Mouse (Mus musculus) forebrain, embryonic 10.5 days (tissue): Measurements from ENCODE around the gene Ppp1r15a. TPM values are rescaled to one million over a fixed set of nuclear protein-coding genes. Genes with fewer than 3 reads are reported as not detected.
"Not testable (repeated sequence)": the region's sequence is repeated elsewhere in the genome, so short reads cannot be mapped to it uniquely, and the experiment has no call there.

ENCODE experiments used
- DNase-seq: peaks from one replicate; pipeline ENCODE4 v3.0.0-alpha.2; 2017; ENCODE audit warnings: low spot score; ENCODE audit errors: extremely low spot score
- H3K27ac ChIP-seq: fragments of 300-500 bp; sonication (generic); 2 replicates; pipeline ENCODE4 v1.5.1; 2016; ENCODE audit warnings: mild to moderate bottlenecking
- H3K27me3 ChIP-seq: fragments of 300-500 bp; sonication (generic); 2 replicates; pipeline ENCODE4 v1.6.1; 2016; ENCODE audit warnings: mild to moderate bottlenecking; ENCODE audit not compliant: poor library complexity, severe bottlenecking
- H3K36me3 ChIP-seq: fragments of 300-500 bp; sonication (generic); replicated peaks from 2 replicates; pipeline ENCODE4 v1.6.1; 2016; ENCODE audit warnings: mild to moderate bottlenecking, moderate library complexity
- H3K4me1 ChIP-seq: fragments of 300-500 bp; sonication (generic); 2 replicates; pipeline ENCODE4 v1.6.1; 2016
- H3K4me3 ChIP-seq: fragments of 300-500 bp; sonication (generic); 2 replicates; pipeline ENCODE4 v1.5.1; 2016; ENCODE audit warnings: mild to moderate bottlenecking, moderate library complexity
- H3K9me3 ChIP-seq: fragments of 300-500 bp; sonication (generic); 2 replicates; pipeline ENCODE4 v1.6.1; 2016; ENCODE audit warnings: mild to moderate bottlenecking, moderate library complexity
- WGBS: fragments of 180-500 bp; shearing (Covaris S2); methylation state at CpG from one replicate; pipeline ENCODE4 v1.1.7; 2016; 5-methylcytosine and 5-hydroxymethylcytosine counted together
- polyA plus RNA-seq: library from polyadenylated mRNA; unstranded; fragments of >200 nt; fragmentation: Nextera tagmentation; extraction: Ambion mirVana; gene quantifications from 2 replicates; pipeline ENCODE4 v1.2.1, GENCODE M21; 2016

Gene Ppp1r15a
- polyA plus RNA-seq, 1 experiment from 2014 or later = 17.7 TPM

- peaks cover 3% of the 10 kb centered on the region; the same call in 1 of the 2 replicates for H3K9me3 ChIP-seq
- whole genome bisulfite sequencing = 80% methylated on average over 2 of the region's 2 CpGs
- no peaks in the 10 kb centered on the region for H3K36me3 ChIP-seq
- no peak overlapping the region for H3K4me3 ChIP-seq
- no peak for DNase-seq
- no peak overlapping the region for H3K27ac ChIP-seq
- peaks cover 21% of the 10 kb centered on the region for H3K4me1 ChIP-seq
- H3K27me3 ChIP-seq = no peaks in the 10 kb centered on the region
Observed at GRCm38 (mm10) chr7:45540213-45540612, 14.1 kb upstream of the Ppp1r15a start.

GRCm38 (mm10) chr7:45539095-45539494, 13.0 kb upstream of the Ppp1r15a start:
- 85% methylated on average over 3 of the region's 3 CpGs for WGBS
- Histone ChIP-seq H3K27me3 (no peaks in the 10 kb centered on the region), H3K4me3 (peak overlapping the region; percentile 10; the same call in 1 of the 2 replicates), H3K36me3 (no peaks in the 10 kb centered on the region), H3K27ac (peak overlapping the region; percentile 87), H3K4me1 (peaks cover 21% of the 10 kb centered on the region), H3K9me3 (no peaks in the 10 kb centered on the region)
- no peak for DNase-seq

GRCm38 (mm10) chr7:45538163-45539041, 12.3 kb upstream of the Ppp1r15a start:
- peaks cover 21% of the 10 kb centered on the region for H3K4me1 ChIP-seq
- no peaks in the 10 kb centered on the region for H3K9me3 ChIP-seq
- peak overlapping the region; percentile 87 for H3K27ac ChIP-seq
- DNase-seq = peak; percentile 66
- WGBS = 2% methylated on average over 29 of the region's 29 CpGs
- no peaks in the 10 kb centered on the region for H3K27me3 ChIP-seq
- no peaks in the 10 kb centered on the region for H3K36me3 ChIP-seq
- H3K4me3 ChIP-seq = peak overlapping the region; percentile 70

- WGBS = 82% methylated on average over 10 of the region's 10 CpGs
- Histone ChIP-seq H3K9me3 (no peaks in the 10 kb centered on the region), H3K27ac (peak overlapping the region; percentile 87; the same call in 1 of the 2 replicates), H3K36me3 (no peaks in the 10 kb centered on the region), H3K4me1 (peaks cover 21% of the 10 kb centered on the region), H3K4me3 (peak overlapping the region; percentile 70), H3K27me3 (no peaks in the 10 kb centered on the region)
- DNase-seq = no peak
Observed at GRCm38 (mm10) chr7:45537602-45538001, 11.5 kb upstream of the Ppp1r15a start.

- no peak for DNase-seq
- 73% methylated on average over 1 of the region's 1 CpGs for WGBS
- no peak overlapping the region for H3K4me3 ChIP-seq
- no peaks in the 10 kb centered on the region for H3K9me3 ChIP-seq
- no peak overlapping the region for H3K27ac ChIP-seq
- no peaks in the 10 kb centered on the region for H3K27me3 ChIP-seq
- no peaks in the 10 kb centered on the region for H3K36me3 ChIP-seq
- peaks cover 23% of the 10 kb centered on the region for H3K4me1 ChIP-seq
Observed at GRCm38 (mm10) chr7:45535676-45536075, 9.6 kb upstream of the Ppp1r15a start.

- 90% methylated on average over 2 of the region's 2 CpGs for WGBS
- Histone ChIP-seq H3K9me3 (no peaks in the 10 kb centered on the region), H3K4me3 (no peak overlapping the region), H3K4me1 (peaks cover 21% of the 10 kb centered on the region), H3K27me3 (no peaks in the 10 kb centered on the region), H3K27ac (peak overlapping the region; percentile 62; the same call in 1 of the 2 replicates), H3K36me3 (no peaks in the 10 kb centered on the region)
- DNase-seq = no peak
Observed at GRCm38 (mm10) chr7:45530643-45531042, 4.6 kb upstream of the Ppp1r15a start.

GRCm38 (mm10) chr7:45529461-45529860, 3.4 kb upstream of the Ppp1r15a start:
- peaks cover 32% of the 10 kb centered on the region for H3K4me1 ChIP-seq
- H3K27ac ChIP-seq = peak overlapping the region; percentile 12; the same call in 1 of the 2 replicates

GRCm38 (mm10) chr7:45527169-45527568, 1.1 kb upstream of the Ppp1r15a start:
- not testable (repeated sequence) for H3K9me3 ChIP-seq, DNase-seq, H3K27ac ChIP-seq, H3K27me3 ChIP-seq, H3K4me3 ChIP-seq
- Histone ChIP-seq H3K4me1 (peaks cover 50% of the 10 kb centered on the region), H3K36me3 (peaks cover 20% of the 10 kb centered on the region)
- 88% methylated on average over 6 of the region's 6 CpGs for WGBS

More at GRCm38 (mm10) chr7:45529461-45529860, 3.4 kb upstream of the Ppp1r15a start:
- no peaks in the 10 kb centered on the region for H3K9me3 ChIP-seq
- WGBS = 30% methylated on average over 6 of the region's 6 CpGs
- H3K36me3 ChIP-seq = peaks cover 4% of the 10 kb centered on the region
- no peaks in the 10 kb centered on the region for H3K27me3 ChIP-seq
- no peak overlapping the region for H3K4me3 ChIP-seq
- no peak for DNase-seq

GRCm38 (mm10) chr7:45526474-45527120, 529 bp upstream of the Ppp1r15a start:
- Histone ChIP-seq H3K4me1 (peaks cover 54% of the 10 kb centered on the region), H3K36me3 (peaks cover 20% of the 10 kb centered on the region), H3K27me3 (no peaks in the 10 kb centered on the region), H3K9me3 (no peaks in the 10 kb centered on the region), H3K4me3 (peak overlapping the region; percentile 91), H3K27ac (peak overlapping the region; percentile 94)
- 24% methylated on average over 7 of the region's 7 CpGs for WGBS
- no peak for DNase-seq

GRCm38 (mm10) chr7:45524841-45525621, 1.0 kb downstream of the Ppp1r15a start:
- peaks cover 20% of the 10 kb centered on the region for H3K36me3 ChIP-seq
- H3K4me1 ChIP-seq = peaks cover 50% of the 10 kb centered on the region
- peak overlapping the region; percentile 94 for H3K27ac ChIP-seq
- peak overlapping the region; percentile 91 for H3K4me3 ChIP-seq
- no peaks in the 10 kb centered on the region for H3K9me3 ChIP-seq
- 43% methylated on average over 12 of the region's 12 CpGs for WGBS
- no peaks in the 10 kb centered on the region for H3K27me3 ChIP-seq
- DNase-seq = peak; percentile 25

GRCm38 (mm10) chr7:45523678-45524170, 2.3 kb downstream of the Ppp1r15a start:
- peaks cover 47% of the 10 kb centered on the region for H3K4me1 ChIP-seq
- H3K27ac ChIP-seq = no peak overlapping the region
- WGBS = 86% methylated on average over 13 of the region's 13 CpGs
- peaks cover 20% of the 10 kb centered on the region for H3K36me3 ChIP-seq
- DNase-seq = no peak
- H3K27me3 ChIP-seq = no peaks in the 10 kb centered on the region
- peak overlapping the region; percentile 30 for H3K4me3 ChIP-seq
- no peaks in the 10 kb centered on the region for H3K9me3 ChIP-seq

GRCm38 (mm10) chr7:45522957-45523676, 3.0 kb downstream of the Ppp1r15a start:
- H3K4me3 ChIP-seq = peak overlapping the region; percentile 30
- H3K9me3 ChIP-seq = no peaks in the 10 kb centered on the region
- no peak for DNase-seq
- H3K36me3 ChIP-seq = peaks cover 20% of the 10 kb centered on the region
- no peaks in the 10 kb centered on the region for H3K27me3 ChIP-seq
- WGBS = 79% methylated on average over 18 of the region's 18 CpGs
- no peak overlapping the region for H3K27ac ChIP-seq
- H3K4me1 ChIP-seq = peaks cover 47% of the 10 kb centered on the region
